Mouse (Mus musculus) gastrocnemius, postnatal 36 days (tissue): Measurements from ENCODE around the gene Asgr1. TPM values are rescaled to one million over a fixed set of nuclear protein-coding genes. Genes with fewer than 3 reads are reported as not detected.
"Not testable (repeated sequence)": the region's sequence is repeated elsewhere in the genome, so short reads cannot be mapped to it uniquely, and the experiment has no call there.

Experiments
- DNase-seq, 2 experiments: peaks; one replicate each; pipeline ENCODE4 v3.0.0; 2022
- intact Hi-C: fragments of 180-260 bp; cut with DNase I; formaldehyde crosslinking; loops from one replicate; pipeline ENCODE4 v1.15.1; 2025
- total RNA-seq, 2 experiments: library from RNA; stranded (reverse); gene quantifications; 2 replicates each; pipeline ENCODE4 v1.2.3; 2021

Gene Asgr1
- total RNA-seq, 2 experiments from 2014 or later = not detected

DNA sequence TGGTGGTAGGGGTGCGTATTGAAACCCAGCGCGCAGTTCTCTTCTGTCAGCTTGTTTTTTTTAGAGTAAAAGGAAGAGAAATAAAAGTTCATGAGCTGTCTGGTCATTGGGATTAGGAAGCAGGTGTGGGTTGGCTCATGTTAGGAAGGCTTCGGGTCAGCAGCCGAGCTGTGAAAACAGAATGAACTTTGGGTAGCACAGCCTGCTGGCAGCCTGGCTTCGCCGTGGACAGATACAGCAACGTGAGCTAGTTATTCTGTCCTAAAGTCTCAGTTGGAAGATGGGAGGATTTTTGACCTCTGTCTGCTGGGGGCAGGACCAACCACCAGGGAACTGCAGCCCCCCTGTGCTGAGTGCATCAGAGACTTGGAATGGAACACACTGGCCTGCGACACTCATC, 3.9 kb downstream of the Asgr1 start:
- intact Hi-C loops = loop anchor here (5.0 kb wide), 1 partner anchor 154 kb away; the partner anchor contains the start of gene Slc16a11

GRCm38 (mm10) chr11:70059930-70060329, 6.0 kb downstream of the Asgr1 start:
- intact Hi-C loops = loop anchor here (5.0 kb wide), 1 partner anchor 152 kb away; the partner anchor contains the start of gene Slc16a11
- DNase-seq = no peak

More for the DNA sequence above, 3.9 kb downstream of the Asgr1 start:
- DNase-seq = no peak

- intact Hi-C loops = no loop called here
- DNase-seq = no peak
Observed at GRCm38 (mm10) chr11:70063053-70063452, 9.2 kb downstream of the Asgr1 start.

DNA sequence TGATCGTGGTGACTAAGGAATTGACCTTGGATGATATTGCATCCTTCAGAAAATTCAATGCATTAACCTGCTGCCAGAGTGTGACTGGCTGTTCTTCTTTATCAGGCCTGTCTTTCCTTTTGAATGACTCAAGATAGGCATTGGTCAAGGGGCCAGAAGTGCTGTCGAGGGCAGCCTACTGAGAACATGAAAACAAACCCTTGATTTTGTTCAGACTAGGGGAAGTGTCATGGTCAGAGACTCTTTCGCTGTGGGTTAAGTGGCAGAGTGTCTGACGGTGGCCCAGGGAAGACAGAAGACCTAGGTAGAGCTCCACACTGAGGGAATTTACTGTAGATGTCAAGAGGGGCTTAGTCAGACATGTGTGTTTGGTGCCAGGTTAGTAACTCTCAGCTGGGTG, 12.8 kb downstream of the Asgr1 start:
- no peak for DNase-seq
- intact Hi-C loops = no loop called here

GRCm38 (mm10) chr11:70068245-70068644, 14.4 kb downstream of the Asgr1 start:
- intact Hi-C loops = no loop called here
- DNase-seq = no peak

DNA sequence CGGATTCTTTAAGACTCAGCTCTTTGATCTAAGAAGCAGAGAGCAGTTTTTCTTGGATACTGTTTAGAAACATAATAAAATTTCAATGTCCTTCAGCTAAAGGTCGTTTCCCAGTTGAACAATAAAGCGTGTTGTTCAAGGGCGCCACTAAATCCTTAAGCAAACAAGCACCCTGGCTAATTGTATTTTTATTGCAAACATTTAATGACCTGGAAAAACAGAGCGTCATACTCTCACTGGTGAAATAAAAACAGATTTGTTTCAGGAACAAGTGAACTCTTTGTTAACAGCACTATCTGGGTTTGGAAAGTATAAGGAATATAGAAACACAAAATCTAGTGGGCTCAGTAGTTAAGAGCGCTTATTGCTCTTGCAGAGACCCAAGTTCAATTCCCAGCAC, 16.2 kb downstream of the Asgr1 start:
- DNase-seq = no peak
- intact Hi-C loops = no loop called here

GRCm38 (mm10) chr11:70070603-70071002, 16.7 kb downstream of the Asgr1 start:
- DNase-seq, intact Hi-C loops: not testable (repeated sequence)

GRCm38 (mm10) chr11:70074379-70075071, 20.6 kb downstream of the Asgr1 start:
- intact Hi-C loops = loop anchor here (2.0 kb wide), 2 partner anchors 126 to 138 kb away; partner anchors contain the start of gene Slc16a11
- DNase-seq = peak; percentile 76 to 77

GRCm38 (mm10) chr11:70075581-70075980, 21.7 kb downstream of the Asgr1 start:
- no peak for DNase-seq
- intact Hi-C loops = loop anchor here (2.0 kb wide), 2 partner anchors 125 to 137 kb away; partner anchors contain the start of gene Slc16a11

GRCm38 (mm10) chr11:70077441-70077840, 23.6 kb downstream of the Asgr1 start:
- intact Hi-C loops = no loop called here
- no peak for DNase-seq

DNA sequence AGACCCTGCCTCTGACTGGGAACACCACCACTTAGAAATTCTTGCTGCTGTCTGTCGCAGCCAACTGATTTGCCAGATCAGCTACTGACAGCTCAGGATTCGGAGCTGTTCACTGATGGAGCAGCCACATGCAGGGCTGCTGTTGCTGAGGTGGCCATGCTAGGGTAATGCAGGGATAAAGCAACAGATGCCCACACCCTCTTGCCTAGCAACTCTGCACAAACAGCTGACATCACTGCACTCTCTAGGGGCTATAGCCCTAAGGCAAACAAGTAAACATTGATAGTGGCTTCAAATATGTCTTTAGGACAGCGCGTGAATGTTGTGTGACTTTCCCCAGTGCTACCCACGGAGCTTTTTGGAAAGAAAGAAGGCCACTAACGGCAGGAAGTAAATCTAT, 25.3 kb downstream of the Asgr1 start:
- DNase-seq = no peak
- intact Hi-C loops = no loop called here

- intact Hi-C loops = no loop called here
- DNase-seq = no peak
Observed at GRCm38 (mm10) chr11:70079928-70080327, 26.0 kb downstream of the Asgr1 start.

GRCm38 (mm10) chr11:70080803-70081590, 27.1 kb downstream of the Asgr1 start:
- intact Hi-C loops = no loop called here
- no peak for DNase-seq

- intact Hi-C loops = no loop called here
- no peak for DNase-seq
Observed at GRCm38 (mm10) chr11:70084563-70084962, 30.7 kb downstream of the Asgr1 start.

DNA sequence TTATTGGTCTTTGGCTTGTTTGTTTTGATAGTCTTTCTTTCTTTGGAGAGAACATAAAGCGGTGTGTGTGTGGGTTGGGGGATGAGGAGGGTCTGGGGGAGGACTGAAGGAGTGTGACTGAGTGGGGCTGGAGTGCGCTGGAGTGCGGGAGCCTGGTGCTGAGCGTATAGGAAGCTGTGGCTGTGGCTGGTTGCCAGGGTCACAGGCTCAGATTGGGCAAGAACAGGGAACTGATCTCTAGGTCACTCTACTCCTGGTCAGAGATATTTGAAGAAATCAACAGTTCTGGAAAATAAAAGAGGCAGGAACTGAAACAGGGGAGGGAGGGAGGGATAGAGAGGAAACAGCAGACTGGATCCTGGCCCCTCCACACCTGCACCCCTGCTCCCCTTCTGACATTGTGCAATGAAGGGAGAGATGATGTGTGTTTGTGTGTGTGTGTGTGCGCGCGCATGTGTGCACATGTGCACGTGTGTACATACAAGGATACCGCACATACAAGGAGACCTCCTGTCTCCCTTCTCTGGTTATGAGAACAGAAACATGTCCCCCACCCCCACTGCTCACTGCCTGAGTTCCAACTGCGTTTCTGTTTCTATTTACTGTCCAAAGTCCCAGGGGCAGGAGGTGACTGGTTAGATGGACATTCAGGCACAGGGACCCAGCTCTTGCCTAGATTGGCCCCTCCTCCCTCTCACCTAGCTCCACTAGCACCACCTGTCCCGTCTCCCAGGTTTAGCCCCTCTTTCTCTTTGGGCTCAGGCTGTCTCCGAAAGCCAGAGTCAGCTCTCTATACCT, 38.3 kb downstream of the Asgr1 start, which contains the start of gene Asgr2:
Asgr2 (plus strand) TSS at position 659 of the 798 bp plus-strand sequence.
- no peak for DNase-seq

GRCm38 (mm10) chr11:70097396-70097795, 43.5 kb downstream of the Asgr1 start:
- DNase-seq = no peak
- intact Hi-C loops = no loop called here

More for the DNA sequence above, 38.3 kb downstream of the Asgr1 start, which contains the start of gene Asgr2:
- intact Hi-C loops = no loop called here

DNA sequence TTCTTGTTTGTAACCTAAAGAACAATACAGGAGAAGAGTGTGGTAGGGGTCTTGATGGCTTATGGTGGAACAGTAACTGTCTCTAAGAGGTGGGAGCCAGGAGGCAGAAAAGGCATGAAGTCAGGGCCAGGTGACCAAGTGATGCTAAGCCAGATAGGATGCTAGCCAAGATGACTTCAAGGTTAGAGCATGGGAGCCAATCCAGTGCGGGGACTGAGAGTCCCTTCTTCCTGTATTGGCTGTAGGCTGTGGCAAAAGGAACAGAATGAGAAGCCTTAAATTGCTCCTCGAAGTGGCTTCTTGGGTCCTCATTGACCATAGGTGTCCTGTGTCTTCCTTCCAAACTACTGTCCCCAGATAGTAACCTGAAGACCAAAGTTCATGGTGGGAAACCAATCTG, 45.2 kb downstream of the Asgr1 start:
- intact Hi-C loops = no loop called here
- DNase-seq = no peak

GRCm38 (mm10) chr11:70099809-70100208, 45.9 kb downstream of the Asgr1 start:
- DNase-seq = no peak
- intact Hi-C loops = no loop called here

GRCm38 (mm10) chr11:70103701-70104315, 49.9 kb downstream of the Asgr1 start:
- intact Hi-C loops = no loop called here

GRCm38 (mm10) chr11:70107085-70107484, 53.2 kb downstream of the Asgr1 start:
- intact Hi-C loops = no loop called here

More at GRCm38 (mm10) chr11:70103701-70104315, 49.9 kb downstream of the Asgr1 start:
- DNase-seq = no peak

More at GRCm38 (mm10) chr11:70107085-70107484, 53.2 kb downstream of the Asgr1 start:
- DNase-seq = no peak
